Mouse (Mus musculus) adrenal gland, adult (tissue): ENCODE data around the gene Clip2.

ENCODE experiments used
- DNase-seq, 2 experiments: peaks; one replicate each; pipeline ENCODE4 v3.0.0; 2022 to 2023; ENCODE audit warnings: low spot score in 1 of 2; ENCODE audit not compliant: inconsistent age in 2 of 2

Gene Clip2

DNA sequence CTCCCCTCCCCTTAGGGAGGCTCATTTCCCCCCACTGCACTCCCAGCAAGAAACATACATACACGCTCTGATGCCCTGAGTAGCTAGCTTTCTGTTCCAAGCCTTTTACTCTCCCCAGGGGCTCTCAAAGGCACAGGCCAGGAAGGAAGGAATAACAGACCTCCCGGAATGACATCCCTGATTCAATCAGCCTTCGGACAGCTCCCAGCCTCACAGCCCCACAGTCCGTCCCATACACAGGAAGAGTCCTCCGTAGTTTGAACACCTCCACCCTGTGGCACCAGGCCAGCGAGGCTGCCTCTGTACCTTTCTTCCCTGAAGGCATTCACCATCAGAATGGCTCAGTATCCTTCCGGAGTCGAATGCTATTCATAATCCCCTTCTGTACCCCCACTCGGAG, 23.7 kb downstream of the Clip2 start:
- no peak for DNase-seq

DNA sequence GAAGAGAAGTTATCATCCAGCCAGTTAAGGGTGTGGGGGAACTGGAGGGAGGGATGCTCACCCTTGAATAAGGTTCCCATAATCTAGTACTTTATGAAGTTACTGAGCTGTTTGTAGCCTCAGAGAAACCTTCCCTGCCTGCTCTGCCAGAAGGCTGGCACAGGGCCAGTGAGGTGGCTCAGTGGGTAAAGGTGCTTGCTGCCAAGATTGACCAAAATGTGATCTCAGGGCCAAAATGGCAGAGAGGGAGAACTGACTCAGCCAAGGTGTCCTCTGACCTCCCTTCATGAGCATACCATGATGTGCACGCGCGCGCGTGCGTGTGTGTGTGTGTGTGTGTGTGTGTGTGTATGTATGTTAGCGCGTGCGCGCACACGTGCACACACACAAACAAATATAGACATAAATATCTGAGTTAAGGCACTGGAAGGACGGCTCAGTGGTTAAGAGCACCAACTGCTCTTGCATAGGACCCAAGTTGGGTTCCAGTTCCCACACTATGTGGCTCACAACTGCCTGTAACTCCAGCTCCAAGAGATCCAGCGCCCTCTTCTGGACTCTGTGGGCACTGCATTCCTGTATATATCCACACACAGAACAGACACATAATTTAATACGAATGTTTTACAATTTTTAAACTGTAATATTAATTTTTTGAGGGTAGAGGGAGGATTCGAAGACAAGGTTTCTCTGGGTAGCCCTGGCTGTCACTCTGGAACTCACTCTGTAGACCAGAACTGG, 26.1 kb downstream of the Clip2 start:
- DNase-seq: no peak

DNA sequence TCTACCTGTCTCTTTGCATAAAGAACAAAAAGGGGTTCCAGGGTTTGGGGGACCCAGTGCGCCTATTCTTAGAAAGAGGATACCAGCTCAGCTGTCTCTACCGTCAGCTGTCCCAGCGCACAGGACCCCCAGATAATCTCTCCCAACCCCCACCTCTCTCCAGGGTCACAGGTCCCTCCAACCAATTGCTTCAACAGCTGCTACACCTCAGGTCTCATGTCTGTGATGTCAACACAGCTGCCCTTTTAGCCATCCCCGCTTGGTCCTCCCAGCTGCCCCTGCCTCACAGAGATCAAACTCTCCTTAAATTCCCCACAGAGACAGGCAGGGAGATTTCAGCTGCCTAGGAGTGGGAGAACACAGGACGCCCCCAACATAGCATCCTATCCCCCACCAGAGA, 28.5 kb downstream of the Clip2 start:
- no peak for DNase-seq

DNA sequence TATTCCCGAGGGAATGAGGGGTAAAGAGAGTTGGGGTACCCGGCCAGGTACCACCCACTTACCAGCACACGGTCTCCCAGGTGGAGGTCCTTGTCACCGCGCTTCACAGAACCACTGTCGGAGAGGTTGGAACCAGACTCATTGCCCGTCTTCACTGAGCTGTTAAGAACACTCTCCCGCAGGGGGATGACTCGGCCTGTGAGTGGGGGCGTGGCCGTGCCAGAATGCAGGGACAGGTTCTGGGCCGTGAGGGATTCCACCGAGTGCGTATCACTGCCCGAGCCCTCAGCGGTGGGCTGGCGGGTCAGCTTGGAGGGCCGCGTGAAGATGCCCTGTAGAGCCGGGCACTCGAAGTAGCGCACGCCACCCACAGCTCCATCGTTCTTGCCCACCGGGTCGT, 29.7 kb downstream of the Clip2 start:
- DNase-seq: no peak

DNA sequence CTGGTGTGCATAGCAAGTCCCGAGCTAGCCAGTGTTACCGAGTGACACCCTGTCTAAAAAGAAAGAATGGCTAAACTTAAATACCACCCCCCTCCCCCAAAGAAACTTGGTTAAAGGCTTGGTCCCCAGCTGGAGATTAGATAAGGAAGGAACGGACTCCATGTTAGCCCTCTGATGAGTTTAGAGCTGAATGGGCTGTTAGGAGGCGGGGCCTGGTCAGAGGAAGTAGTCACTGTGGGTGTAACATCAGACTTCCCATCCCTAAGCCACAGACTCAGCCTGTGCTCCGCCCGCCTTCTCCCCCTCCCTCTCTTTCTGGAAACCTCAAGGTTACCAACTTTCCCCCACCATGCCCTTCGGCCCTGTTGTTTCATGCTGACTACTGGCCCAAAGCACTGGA, 30.4 kb downstream of the Clip2 start:
- DNase-seq: no peak

DNA sequence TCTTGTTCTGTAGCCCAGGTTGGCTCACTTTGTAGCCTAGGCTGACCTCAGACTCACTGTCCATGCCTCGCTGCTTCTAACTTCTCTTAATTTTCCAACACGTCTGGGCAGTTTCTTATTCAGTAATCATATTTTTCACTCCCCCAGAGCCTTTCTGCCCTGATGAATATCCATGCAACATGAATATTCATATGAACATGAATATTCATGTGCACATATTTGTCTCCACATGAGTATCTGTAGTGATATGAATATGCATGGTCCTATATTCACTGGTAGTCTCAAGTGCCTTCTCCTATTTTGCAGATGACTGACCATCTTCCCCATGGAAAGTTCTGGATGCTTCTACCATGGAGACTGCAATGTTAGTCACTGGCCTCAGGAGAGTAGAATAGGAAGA, 31.1 kb downstream of the Clip2 start:
- DNase-seq: no peak

DNA sequence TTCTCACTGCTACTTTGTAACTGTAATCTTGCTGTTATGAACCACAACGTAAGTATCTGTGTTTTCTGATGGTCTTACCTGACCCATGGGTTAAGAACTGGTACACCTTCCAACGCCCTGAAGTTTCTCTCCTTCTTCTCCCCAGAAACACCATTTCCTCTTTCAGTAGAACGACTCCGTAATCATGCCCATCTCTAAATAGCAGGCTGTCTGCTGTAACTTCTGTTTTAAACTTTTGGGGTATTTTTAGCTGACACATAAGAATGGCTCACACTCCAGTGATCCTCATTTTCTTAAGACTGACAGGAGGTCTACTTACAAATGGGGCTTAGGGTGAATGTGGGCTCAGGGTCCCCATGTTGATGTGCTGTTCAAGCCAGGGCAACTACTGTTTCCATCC, 32.1 kb downstream of the Clip2 start:
- DNase-seq: no peak

DNA sequence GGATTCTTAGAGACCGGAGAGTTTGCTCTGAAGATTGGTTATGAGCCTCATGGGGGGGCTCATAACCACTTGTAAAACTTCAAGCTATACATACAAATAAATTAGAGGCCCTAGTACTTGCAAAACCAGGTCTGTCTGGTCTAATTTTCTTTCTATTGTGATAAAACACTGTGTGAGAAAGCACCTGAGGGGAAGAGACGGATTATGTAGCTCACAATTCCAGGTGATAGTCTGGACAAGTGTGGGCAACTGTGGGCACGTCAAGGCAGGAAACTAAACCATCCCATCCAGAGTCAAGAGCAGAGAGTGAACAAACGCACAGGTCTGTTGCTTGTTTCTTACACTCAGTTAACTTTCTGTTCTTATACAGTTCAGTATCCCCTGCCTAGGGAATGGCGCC, 32.8 kb downstream of the Clip2 start:
- no peak for DNase-seq

DNA sequence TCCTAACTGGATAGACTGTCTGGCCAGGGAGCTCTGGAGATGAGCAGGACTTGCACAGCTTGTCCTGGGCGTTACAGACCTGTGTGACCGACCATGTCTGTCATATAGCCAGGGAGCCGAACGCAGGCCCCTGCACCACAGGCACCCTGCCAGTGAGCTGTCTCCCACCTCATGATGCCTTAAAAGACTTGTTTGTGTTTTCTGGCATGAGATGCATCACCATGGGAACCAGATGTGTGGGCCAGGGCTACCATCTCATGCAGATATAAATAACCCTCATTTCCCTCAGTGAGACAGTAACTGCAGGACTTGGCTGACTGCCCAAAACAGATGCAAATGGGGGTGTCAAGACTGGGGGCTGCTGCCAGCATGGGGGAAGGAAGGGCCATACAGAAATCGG, 40.1 kb downstream of the Clip2 start:
- no peak for DNase-seq

DNA sequence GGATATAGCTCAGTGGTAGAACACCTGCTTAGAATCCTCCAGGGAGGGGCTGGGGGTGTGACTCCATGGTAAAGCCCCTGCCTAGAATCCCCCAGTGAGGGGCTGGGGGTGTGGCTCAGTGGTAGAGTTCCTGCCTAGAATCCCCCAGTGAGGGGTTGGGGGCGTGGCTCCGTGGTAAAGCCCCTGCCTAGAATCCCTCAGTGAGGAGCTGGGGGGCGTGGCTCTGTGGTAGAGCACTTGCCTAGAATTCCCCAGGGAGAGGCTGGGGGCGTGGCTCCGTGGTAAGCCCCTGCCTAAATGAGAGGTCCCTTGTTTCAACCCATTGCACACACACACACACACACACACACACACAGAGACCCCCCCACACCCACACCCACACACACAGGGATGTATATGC, 42.0 kb downstream of the Clip2 start:
- DNase-seq: no peak

DNA sequence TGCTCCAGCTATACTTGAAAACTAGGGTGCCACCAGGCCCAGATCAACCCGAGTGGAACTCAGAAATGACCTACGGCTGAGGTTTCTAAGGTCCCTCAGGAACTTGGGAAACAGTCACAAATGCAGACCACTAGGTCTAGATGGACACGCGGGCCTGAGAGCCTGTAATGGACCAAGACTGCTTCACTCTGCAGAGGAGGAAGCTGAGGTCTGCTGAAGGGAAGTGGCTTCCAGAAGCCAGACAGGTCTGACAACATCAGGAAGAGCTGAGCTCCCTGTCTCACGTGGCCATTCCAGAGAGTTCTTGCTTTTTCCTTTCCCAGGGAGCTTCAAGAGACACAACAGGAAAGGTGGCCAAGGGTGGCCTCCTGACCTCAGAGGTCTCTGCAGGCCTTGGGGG, 43.3 kb downstream of the Clip2 start:
- DNase-seq: no peak

DNA sequence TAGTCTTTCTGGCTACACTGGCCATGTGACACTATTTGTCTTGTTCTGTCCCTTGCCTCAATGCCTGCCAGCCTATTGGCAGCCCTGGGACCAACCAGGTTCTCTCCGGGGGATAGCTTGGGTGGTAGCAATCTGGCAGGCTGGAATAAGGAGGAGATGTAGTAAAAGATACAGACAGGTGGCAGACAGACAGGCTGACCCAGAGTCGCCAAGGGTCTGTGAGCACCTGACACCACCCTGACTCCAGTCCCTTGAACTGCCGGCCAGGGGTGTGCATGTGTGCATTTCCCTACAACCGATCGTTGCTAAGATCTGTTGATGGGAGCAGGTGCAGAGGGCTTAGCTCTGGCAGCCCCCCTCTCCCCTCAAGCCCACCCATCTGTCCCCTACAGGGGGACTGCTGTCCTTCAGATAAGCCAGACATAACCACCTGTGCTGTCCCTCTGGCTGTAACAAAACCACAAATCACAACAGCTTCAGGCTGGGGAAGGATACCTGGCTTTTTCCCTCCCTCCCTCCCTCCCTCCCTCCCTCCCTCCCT, 44.3 kb downstream of the Clip2 start:
- no peak for DNase-seq

DNA sequence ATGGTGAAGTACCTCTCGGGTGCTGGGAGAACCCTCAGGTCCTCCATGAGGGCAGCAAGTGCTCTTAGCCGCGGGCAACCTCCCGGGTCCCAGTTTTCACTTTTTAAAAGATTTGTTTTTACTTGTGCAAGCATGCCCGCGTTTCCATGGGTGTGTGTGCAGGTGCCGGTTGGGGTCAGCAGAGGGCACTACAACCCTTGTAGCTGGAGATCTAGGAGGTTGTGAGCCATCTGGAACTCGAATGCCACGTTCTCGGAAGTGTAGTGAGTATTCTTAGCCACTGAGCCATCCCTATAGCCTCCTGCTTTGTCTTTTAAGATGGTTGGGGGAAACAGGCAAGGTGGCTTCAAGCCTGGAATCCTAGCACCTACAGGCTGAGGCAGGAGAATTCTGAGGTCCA, 44.9 kb downstream of the Clip2 start:
- DNase-seq: peak; percentile 68 to 91

DNA sequence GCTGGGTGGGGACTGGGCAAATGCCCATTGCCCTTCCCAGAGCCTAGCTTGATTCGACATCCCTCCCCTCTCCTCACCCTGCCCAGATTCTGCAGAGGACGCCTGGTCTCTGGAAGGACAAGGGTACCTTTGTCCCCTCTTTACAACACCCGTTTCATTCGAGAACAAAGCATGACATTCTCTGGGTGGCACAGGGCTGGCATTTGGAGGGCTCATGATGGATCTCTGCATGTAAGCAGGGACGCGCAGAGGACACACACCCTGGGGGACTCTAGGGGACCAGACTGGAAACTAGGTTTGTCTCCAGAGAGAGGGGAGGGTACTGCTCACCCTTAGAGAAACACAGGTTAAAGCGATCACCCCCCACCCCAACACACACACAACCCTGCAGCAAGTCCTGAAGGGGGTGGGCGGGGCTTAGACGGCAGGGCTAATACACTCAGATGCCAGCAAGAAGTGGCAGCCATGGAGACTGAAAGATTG, 46.4 kb downstream of the Clip2 start:
- no peak for DNase-seq

DNA sequence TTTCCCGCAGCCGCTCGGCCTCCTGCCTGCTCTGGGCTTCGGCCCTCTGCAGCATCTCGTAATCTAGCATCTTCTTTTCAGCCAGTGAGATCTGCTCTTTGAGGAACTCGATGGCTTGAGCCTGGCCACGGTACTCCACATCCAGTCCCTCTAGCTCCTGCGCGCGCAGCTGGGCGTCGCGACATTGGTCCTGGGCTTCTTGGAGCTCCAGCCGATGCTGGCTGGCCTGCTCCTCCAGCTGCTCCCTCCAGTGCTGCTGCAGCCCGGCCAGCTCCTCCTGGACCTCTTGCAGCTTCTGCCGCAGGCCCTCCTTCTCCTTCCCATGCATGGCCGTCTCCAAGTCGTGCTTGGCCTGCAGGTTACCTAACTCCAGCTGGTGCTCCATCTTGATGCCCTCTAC, 49.6 kb downstream of the Clip2 start:
- no peak for DNase-seq

DNA sequence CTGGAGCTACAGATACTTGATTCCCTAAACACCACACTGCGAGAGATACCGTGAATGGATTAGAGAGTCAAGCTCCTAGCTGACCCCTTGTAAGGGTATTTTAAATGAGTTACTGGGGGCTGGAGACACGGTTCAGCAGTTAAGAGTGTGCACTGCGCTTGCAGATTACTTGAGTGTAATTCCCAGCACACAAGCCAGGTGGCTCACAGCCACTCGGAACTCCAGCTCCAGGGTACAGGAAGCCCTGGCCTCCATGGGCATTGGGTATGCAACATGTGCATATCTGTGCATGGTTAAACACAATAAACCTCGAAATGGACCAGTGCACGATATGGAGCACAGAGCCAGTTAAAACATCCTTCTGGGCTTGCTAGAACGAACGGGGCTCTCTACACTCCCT, 50.8 kb downstream of the Clip2 start:
- no peak for DNase-seq

DNA sequence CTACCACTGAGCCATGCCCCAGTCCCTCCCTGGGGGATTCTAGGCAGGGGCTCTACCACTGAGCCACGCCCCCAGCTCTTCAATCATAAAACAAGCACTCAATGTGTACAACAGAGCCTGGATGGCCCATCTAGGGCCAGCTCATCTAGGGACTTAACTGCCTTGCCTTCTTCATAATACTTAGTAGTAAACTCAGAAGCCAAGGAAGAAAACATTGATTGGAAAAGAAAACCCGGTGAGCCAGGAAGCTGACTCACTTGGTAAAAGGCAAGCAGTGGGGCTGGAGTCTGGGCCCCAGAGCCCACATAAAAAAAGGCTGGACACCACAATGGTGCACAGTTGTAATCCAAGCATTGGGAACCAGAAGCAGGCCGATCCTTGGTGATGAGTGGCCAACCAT, 51.6 kb downstream of the Clip2 start:
- no peak for DNase-seq

DNA sequence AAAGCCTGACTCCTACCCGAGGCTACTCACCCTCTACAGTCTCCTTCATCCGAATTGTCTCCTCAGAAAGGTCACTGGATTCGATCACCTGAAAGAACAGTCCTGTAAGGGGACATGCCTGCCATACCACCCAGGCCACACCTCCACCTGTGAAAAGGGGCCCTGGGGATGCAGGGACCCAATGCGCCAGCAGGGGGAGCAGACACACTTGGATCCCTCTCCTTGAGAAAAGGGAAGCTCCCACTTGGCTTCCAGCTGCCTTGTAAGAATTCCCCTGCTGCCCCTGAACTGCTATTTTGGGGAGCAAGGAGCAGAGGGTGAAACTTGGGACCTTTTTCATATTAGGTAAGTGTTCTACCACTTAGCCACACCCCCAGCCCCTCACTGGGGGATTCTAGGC, 52.2 kb downstream of the Clip2 start:
- DNase-seq: peak; percentile 49 to 85

DNA sequence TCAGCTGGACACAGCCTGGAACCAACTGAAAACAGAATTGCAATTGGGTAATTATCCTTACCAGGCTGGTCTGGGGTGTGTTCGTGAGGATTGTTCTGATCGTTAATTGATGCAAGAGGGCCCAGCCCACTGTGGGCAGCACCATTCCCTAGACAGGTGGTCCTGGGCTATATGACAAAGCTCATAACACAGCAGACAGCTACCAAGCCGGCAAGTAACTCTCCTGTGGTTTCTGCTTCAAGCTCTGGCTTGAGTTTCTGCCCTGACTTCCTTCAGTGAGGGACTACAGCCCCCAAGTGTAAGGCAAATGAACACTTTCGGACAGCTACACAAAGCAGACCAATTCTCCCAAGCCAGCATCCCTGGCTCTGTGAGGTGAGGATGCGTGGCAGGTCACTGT, 55.2 kb downstream of the Clip2 start:
- no peak for DNase-seq

DNA sequence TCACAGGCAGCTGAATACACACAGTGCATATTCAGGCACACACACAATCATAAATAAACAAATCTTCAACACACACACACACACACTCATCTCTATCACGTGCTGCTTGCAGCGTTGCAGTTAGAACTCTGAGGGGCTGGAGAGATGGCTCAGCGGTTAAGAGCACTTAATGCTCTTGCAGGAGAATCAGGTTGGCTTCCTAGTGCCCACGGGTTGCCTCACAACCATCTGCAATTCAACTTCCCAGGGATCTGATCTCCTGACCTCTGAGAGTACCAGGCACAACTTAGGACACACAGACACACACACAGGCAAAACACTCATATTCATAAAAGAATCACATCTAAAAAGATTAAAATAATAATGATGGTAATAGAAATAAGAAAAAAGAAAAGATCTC, 56.4 kb downstream of the Clip2 start:
- no peak for DNase-seq

DNA sequence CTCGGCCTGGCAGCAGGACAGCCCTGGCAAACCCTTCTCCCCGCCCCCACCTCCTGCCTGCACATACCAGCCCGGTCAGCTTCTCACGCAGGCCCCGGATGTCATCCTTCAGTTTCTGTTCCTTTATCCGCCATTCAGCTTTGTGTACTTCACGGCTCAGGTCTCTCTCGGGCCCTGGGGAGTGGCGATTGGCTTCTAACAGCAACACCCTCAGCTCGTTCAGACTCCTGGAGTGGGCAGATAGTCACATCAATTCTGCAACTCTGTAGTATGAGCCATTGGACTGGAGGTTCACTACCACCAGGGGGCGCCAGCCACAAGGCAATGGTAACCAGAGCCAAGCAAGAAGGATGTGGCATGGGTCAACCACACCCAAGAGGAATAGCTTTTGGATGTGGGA, 58.1 kb downstream of the Clip2 start:
- DNase-seq: peak; percentile 84 to 95

DNA sequence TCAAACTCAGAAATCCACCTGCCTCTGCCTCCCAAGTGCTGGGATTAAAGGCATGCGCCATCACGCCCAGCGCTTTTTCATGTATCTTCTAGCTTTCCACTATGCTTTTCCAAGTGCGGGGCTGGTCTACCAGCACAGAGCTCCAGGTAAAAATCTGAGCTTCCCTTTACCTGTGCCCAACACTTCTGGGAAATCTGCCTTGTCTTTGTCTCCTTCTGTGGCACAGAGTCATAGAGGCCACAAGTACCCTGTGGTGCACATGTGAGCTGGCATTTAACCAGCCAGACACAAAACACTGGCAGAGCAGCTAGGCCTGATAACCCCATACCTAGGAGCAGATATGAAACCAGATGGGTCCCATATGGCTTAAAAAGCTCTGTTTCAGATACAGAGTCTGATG, 59.3 kb downstream of the Clip2 start:
- no peak for DNase-seq
